Mouse (Mus musculus) frontal cortex, adult 2 months (tissue): ENCODE measurements around the gene Cntnap2. TPM values are rescaled to one million over a fixed set of nuclear protein-coding genes. Genes with fewer than 3 reads are reported as not detected.
A peak's percentile ranks its signal among the peaks of the same experiment; 100 is the strongest.

Experiments
- DNase-seq, 2 experiments: peaks; one replicate each; pipeline ENCODE4 v3.0.0; 2022; ENCODE audit warnings: low spot score in 1 of 2; ENCODE audit errors: extremely low spot score in 1 of 2
- polyA plus RNA-seq: library from polyadenylated mRNA; depleted of rRNA; stranded (reverse); fragments of >200 nt; gene quantifications from 2 replicates; pipeline ENCODE4 v1.2.3, GENCODE M21; 2012

Cntnap2 gene
- polyA plus RNA-seq, 1 experiment: 53.0 TPM

GRCm38 (mm10) chr6:45871409-45871992, 812.3 kb downstream of the Cntnap2 start:
- no peak for DNase-seq

GRCm38 (mm10) chr6:45885486-45885885, 826.3 kb downstream of the Cntnap2 start:
- no peak for DNase-seq

GRCm38 (mm10) chr6:45887901-45888300, 828.7 kb downstream of the Cntnap2 start:
- DNase-seq: no peak

GRCm38 (mm10) chr6:45938263-45938662, 879.1 kb downstream of the Cntnap2 start:
- DNase-seq: no peak

GRCm38 (mm10) chr6:45938775-45939174, 879.6 kb downstream of the Cntnap2 start:
- no peak for DNase-seq

GRCm38 (mm10) chr6:45945144-45945985, 886.2 kb downstream of the Cntnap2 start:
- no peak for DNase-seq

- DNase-seq: no peak
These were observed 895.6 kb downstream of the Cntnap2 start for GRCm38 (mm10) chr6:45954773-45955172.

- no peak for DNase-seq
These were observed 905.3 kb downstream of the Cntnap2 start for GRCm38 (mm10) chr6:45964494-45964893.

GRCm38 (mm10) chr6:45974471-45975154, 915.5 kb downstream of the Cntnap2 start:
- no peak for DNase-seq

GRCm38 (mm10) chr6:45979171-45979570, 920.0 kb downstream of the Cntnap2 start:
- no peak for DNase-seq

- DNase-seq: no peak
These were observed 928.9 kb downstream of the Cntnap2 start for GRCm38 (mm10) chr6:45988051-45988450.

- DNase-seq: no peak
These were observed 931.9 kb downstream of the Cntnap2 start for GRCm38 (mm10) chr6:45991086-45991485.

GRCm38 (mm10) chr6:46022515-46023143, 963.5 kb downstream of the Cntnap2 start:
- DNase-seq: no peak

- no peak for DNase-seq
These were observed 972.9 kb downstream of the Cntnap2 start for GRCm38 (mm10) chr6:46031821-46032594.

- no peak for DNase-seq
These were observed 974.0 kb downstream of the Cntnap2 start for GRCm38 (mm10) chr6:46033108-46033507.

- DNase-seq: peak; percentile 35 to 65
These were observed 981.5 kb downstream of the Cntnap2 start for GRCm38 (mm10) chr6:46040671-46041070.

GRCm38 (mm10) chr6:46080236-46080635, 1021.1 kb downstream of the Cntnap2 start:
- DNase-seq: no peak

GRCm38 (mm10) chr6:46081432-46081831, 1022.3 kb downstream of the Cntnap2 start:
- DNase-seq: no peak

- no peak for DNase-seq
These were observed 1084.2 kb downstream of the Cntnap2 start for GRCm38 (mm10) chr6:46143189-46143841.

GRCm38 (mm10) chr6:46166837-46167236, 1107.7 kb downstream of the Cntnap2 start:
- DNase-seq: no peak
